Mouse (Mus musculus): ENCODE data around the gene Olfr104-ps.

Olfr104-ps gene

DNA sequence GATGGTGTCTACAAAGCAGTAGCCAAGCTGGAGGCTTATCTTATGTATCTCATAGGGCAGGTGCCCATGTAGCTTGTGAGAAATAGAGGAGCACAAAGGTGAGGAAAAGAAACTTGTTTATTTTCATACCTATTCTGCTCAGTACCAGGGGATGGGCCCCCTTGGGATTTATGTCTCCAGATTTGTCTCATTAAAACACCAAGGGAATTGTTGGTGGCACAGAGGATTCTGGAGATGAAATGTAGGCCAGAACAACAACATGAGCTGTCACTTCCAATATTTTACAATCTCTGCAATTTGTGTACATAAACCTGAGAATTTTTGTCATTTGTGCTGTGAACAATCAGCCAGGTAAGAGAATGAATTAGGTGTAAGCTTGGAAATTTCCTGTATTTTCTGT is at the start of gene Olfr104-ps:
Gene Olfr104-ps, plus strand, starts transcription at position 301 of the 400 bp plus-strand sequence.
- DNase-seq (ENCODE audit: low spot score) = no peak

DNA sequence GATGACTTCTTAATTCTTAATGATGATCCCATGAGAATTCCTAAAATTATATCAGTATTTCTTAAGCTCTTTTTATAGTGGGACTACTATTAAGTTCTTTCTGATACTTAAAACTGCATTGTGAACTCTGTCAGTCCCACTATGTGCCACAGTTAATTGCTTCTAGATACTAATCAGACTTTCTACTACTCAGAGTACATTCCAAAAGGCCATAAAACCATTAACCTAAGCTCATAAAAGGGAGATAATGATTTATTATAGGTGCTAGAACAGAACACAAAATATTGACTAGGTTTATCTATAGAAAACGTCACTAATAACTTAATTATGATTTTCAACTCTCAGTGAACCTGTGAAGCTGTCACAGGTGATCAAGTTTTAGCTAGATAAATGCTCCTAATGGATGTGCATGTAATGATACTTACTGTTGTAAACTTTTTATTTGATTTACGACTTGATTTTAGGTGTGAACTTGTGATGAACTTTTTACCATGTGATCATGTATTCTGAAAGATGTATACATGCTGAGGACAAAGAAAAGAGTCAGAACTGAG is 49.2 kb upstream of the Olfr104-ps start:
- no peak for DNase-seq (ENCODE audit: low spot score)

DNA sequence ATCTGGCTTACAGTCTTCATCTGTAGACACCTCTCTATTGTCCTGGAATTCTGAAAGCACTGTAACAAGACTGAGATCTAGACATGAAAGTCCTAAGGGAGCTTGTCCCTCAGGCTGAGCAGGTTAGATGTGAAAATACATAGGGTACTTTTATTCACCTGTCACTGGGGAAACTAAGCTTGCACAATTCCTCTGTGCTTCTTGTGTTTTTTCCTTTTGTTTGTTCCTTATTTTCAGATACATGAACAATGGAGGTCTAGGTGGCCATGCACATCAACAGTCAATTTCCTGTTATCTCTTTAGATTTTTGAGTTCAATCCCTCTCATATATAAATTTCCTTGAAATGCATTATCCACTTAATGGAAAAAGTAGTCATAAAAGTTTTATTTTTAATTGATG is 42.4 kb upstream of the Olfr104-ps start, which contains the start of gene Olfr102:
Gene Olfr102, minus strand, starts transcription at position 101 of the 400 bp plus-strand sequence.
- DNase-seq (ENCODE audit: low spot score) = no peak

DNA sequence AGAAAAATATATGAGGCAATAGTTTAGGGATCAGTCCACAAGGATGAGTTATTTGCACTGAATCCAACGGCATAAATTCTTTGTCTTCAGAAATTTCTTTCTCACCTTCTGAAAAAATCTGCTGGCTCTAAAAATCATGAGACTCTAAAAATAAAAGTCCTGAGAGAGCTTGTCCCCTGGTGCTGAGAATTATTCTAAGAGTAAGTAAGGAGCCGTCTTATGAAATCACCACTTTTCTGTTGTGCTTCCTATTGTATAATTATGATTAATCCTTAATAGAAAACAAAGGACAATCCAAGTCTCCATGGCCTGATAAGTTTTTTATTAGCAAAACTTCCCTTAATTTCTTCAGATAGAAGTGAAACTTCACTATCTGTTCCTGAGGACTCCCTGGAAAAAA is 19.8 kb upstream of the Olfr104-ps start, which contains the start of gene Olfr103:
Gene Olfr103, minus strand, starts transcription at position 101 of the 400 bp plus-strand sequence.
- no peak for DNase-seq (ENCODE audit: low spot score)

DNA sequence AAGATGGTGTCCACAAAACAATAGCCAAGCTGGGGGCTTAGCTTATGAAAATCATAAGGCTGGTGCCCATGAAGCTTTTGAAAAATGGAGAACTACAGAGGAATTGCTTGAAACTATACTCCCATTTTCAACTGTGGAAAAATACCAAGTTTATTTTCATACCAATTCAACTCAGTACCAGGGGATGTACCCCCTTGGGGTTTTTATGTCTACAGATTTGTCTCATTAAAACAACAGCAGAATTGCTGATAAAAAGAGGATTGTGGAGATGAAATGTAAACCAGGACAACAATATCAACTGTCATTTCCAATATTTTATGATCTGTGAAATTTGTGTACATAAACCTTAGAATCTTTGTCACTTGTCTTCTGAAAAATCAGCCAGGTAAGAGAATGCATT is 19.4 kb downstream of the Olfr104-ps start, which contains the start of gene Olfr105-ps:
Gene Olfr105-ps, plus strand, starts transcription at position 301 of the 400 bp plus-strand sequence.
- no peak for DNase-seq (ENCODE audit: low spot score)

DNA sequence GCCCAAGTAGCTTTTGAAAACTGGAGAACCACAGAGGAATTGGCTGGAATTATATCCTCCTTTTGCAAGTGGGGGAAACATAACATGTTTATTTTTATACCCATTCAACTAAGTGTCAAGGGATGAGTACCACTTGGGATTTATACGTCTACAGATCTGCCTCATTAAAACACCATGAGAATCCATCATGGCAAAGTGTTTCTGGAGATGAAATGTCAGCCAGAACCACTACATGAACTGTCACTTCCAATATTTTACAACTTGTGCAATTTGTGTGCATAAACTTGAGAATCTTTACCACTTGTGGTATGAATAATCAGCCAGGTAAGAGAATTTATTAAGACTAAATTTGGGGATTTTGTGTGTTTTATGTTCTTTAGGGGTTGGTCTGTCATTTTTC is 30.7 kb downstream of the Olfr104-ps start, which contains the start of gene Olfr106-ps:
Gene Olfr106-ps, plus strand, starts transcription at position 301 of the 400 bp plus-strand sequence.
- no peak for DNase-seq (ENCODE audit: low spot score)

DNA sequence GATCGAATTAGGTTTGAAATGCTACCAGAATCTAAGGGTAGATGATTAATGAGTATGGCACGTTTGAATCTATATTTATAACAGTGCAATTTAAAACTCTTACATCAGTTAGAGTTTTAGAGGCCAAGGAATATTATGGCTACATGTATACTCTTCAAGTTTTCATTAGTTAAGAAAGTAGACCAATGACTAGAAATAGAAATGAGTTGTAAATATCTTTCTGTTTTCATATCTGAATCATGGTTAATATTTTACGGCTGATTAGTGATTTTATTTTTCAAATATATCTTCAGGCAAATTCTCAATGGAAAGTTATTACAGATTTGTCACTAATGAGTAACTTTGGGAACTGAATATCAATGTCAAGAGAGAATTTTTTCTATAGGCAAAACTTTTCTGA is 39.5 kb downstream of the Olfr104-ps start, which contains the start of gene Olfr107:
Gene Olfr107, plus strand, starts transcription at position 301 of the 400 bp plus-strand sequence.
- DNase-seq (ENCODE audit: low spot score) = no peak

DNA sequence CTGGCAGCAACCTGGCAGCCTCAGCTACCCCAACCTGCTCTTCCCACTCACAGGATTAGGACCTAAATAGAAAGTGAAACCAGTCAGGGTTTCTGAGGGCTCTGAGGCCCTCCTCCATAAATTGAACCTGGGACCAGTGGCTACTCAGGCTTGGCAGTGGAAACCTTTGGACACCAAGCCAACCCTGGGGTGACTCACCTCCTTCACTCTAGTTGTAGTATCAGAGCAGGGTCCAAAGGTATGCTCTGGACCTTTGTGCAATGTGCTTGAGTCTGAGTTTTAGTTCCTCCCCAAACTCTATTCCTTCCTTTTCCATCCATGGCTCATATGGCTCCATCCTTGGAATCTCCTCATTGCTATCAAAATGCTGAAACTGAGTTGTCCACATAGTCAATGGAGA is 54.0 kb downstream of the Olfr104-ps start:
- DNase-seq (ENCODE audit: low spot score) = no peak
